Mouse (Mus musculus) olfactory bulb, adult 2 months (tissue): ENCODE data around the gene Crygn.

Source experiments
- CTCF ChIP-seq: fragments of 200-500 bp; IDR thresholded peaks from 2 replicates; pipeline ENCODE4 v1.5.1; 2012; ENCODE audit warnings: low read depth, mild to moderate bottlenecking, low read length, moderate library complexity; ENCODE audit not compliant: insufficient read depth
- POLR2A ChIP-seq: fragments of 200-500 bp; IDR thresholded peaks from 2 replicates; pipeline ENCODE4 v1.6.1; 2012; ENCODE audit warnings: mild to moderate bottlenecking, low read depth, low read length, moderate library complexity; ENCODE audit not compliant: insufficient read depth

GRCm38 (mm10) chr5:24792961-24793360 is 35.2 kb upstream of the Crygn start:
- TF ChIP-seq CTCF (no peak), POLR2A (no peak)
